Mouse (Mus musculus) megakaryocyte-erythroid progenitor cell, adult 5-6 weeks (primary cell): ENCODE results near the gene Abl2. TPM values are rescaled to one million over a fixed set of nuclear protein-coding genes. Genes with fewer than 3 reads are reported as not detected.
"Not testable (repeated sequence)": the region's sequence is repeated elsewhere in the genome, so short reads cannot be mapped to it uniquely, and the experiment has no call there.

Source experiments
- ATAC-seq: replicated peaks from 2 replicates; pipeline ENCODE4 v1.8.0; 2016; ENCODE audit warnings: mild to moderate bottlenecking, inconsistent platforms; ENCODE audit not compliant: severe bottlenecking, poor library complexity, low FRiP score, low TSS enrichment
- total RNA-seq, 2 experiments: library from RNA; stranded (forward) in 1 of 2; stranded (reverse) in 1 of 2; fragments of 200-1000, 215-1000 nt in 1 of 2; fragments of >200 nt in 1 of 2; fragmentation: Nextera tagmentation in 1 of 2; gene quantifications; 2 replicates each; pipeline ENCODE4 v1.2.3; 2014 to 2017

Gene Abl2
- total RNA-seq, 2 experiments from 2014 or later: 14.2 to 15.2 TPM

DNA sequence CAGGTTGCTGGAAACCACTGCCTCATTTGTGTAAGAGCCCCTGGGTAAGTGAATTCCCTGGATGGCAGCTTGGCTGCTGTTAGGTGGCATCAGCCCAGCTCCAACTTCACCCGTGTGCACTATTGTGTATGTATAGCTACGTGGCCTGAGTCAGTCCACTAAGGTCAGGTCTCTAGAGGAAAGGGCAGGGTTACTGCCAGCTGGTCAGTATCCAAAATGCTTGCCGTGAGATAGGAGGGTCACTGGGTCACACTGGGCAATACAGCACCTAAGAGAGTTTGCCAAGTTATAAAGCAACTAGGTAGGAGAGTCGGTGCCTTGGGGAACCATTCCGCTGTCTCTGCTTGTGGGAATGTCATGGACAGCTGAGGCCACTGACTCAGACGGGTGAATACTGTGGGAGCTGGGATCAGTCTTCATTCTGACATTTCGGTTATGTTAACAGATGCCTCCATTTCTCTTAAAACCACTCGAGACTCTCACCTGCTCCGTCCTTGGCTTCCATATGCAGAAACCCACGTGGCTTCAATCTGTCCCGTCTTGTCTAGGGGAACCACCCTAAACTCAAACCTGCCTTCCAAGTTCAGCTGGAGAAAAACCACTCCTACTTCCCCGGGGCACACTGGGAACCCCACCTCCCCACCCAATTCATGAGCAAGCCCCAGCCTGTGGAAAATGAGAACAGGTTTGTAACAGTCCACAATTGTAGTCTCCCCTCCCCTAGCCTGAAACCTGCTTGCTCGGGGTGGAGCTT is 101.5 kb downstream of the Abl2 start:
- ATAC-seq: peak; percentile 58

DNA sequence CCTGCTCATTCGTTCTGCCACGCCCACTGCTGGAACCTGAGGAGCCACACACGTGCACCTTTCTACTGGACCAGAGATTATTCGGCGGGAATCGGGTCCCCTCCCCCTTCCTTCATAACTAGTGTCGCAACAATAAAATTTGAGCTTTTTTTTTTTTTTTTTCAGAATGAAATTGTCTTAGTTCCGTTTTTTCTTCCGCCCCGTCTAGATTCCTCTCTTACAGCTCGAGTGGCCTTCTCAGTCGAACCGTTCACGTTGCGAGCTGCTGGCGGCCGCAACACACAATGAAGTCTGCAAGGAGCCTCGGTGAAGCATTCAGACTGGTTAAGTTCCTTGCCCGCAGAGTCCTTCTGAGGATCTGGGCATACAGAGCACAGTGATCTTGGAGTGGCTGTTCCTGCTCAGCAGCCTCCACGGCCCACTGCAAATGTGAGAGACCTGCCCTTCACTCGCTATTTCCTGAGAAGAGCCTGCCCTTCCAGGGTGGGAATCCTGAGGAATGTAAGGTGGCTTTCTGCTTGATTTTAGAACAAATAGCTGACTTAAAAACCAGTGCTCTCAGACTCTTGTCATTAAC is 102.2 kb downstream of the Abl2 start:
- ATAC-seq: not testable (repeated sequence)

DNA sequence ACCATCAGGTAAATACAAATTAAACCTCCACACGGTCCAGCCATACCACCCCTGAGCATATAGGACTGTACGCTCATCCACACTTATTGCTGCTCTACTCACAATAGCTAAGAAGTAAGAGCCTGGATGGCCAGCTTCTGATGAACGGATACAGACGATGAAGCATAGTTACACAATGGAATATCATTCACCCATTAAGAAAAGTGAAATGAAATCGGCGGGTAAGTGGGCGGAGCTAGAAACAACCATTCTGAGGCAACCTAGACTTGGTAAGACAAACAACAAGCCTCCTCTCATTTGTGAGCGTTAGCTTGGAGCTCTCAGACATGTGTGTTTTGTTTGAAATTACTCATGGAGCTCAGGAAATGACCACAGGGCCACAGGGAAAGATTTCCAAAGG is 107.2 kb downstream of the Abl2 start:
- ATAC-seq: no peak

DNA sequence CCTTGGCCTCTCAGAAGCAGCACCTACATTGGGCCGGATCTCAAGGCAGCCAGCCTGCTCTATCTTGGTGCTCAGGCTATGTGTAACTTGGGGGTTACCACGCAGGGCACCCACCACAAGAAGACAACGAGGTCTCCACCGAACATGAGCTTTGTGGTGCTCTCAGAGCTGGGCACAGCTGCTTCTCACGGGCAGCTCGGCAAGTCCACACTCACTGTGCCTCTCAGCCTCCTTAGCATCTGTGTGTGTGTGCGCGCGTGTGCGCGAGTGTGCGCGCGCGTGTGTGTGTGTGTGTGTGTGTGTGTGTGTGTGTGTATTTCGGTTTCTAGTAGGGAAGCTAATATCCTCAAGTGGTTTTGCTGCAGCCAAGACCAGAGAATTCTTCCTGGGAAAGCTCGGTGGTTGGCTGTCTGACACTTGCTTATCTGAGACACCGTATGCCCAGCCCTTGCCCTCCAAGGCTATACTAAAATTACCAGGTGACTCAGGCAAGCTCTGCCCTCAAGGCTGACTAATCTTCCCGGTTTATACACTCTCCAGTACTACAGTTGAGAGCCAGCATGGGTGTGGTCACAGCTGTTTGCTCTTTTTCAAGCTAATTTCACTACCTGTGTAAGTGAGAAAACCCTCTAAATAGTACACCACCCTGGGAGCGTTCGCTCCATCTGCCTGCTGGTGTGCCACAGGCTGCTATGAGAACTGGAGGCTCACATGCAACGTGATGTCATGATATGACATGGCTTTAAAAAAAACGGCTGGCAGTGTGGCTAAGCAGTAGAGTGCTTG is 108.7 kb downstream of the Abl2 start:
- ATAC-seq: peak; percentile 93

DNA sequence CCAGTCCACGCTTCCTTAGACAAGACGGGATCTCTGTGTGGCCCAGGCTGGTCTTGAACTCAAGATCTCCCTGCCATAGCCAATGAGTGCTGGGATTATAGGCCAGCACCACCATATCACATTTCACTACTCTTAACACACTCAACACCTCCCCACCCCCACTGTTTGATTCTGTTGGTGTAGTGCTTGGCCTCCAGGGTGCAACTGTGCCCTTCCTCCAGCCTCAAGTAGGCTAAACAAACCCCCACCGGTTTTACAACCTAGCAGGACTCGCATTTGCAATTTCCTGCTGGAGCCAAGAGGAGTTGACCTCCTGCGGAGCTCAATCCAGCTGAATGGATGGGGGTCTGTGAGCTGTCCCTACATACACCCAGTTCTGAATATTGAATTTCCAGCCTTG is 110.0 kb downstream of the Abl2 start:
- no peak for ATAC-seq

DNA sequence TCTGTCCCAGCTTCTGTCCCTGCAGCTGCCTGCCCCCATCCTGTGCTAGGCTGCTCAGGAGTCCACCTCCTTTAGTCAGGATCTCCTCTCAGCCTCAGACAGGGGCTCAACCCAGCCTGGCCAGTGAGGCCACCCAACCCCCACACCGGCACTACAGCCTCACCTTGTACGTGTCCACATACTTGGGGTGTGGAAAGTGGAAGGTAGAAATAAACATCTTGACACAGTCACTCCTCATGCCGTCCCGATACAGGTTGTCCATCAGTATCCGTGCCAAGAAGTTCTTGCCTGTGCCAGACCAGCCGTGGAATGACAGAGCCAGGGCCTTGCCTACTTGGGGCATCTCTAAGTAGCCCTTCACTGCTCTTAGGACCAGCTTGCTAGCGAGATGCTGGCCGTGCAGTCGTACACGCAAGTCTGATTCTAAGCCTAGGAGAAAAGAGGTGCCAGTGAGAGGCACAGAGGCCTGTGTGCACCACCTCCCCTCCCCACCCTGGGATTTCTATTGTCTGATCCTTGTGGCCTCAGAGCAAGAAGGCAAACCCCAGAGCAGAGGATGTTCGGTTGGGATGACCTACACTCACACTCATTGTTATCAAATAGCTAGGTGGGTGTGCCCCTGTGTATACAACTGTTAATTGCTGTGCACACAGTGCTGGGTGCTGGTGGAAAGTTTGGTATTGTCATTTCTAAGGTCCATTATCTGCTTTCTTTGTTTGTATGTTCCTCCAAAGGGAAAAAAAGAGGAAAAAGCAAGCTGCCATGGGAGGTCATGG is 110.8 kb downstream of the Abl2 start:
- ATAC-seq: no peak

DNA sequence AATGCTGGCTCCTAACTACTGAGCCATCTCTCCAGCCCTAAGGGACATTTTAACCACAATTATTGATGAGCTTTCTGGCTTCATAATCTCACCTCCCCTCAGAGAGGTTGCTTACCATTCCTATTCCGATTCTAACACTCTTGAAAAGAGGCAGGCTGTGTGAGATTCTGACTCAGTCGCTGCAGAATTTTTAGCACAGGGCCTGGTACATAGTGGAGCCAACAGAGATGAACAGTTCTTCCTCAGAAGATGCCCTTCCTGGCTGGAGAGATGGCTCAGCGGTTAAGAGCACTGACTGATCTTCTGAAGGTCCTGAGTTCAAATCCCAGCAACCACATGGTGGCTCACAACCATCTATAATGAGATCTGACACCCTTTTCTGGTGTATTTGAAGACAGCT is 113.3 kb downstream of the Abl2 start:
- no peak for ATAC-seq

DNA sequence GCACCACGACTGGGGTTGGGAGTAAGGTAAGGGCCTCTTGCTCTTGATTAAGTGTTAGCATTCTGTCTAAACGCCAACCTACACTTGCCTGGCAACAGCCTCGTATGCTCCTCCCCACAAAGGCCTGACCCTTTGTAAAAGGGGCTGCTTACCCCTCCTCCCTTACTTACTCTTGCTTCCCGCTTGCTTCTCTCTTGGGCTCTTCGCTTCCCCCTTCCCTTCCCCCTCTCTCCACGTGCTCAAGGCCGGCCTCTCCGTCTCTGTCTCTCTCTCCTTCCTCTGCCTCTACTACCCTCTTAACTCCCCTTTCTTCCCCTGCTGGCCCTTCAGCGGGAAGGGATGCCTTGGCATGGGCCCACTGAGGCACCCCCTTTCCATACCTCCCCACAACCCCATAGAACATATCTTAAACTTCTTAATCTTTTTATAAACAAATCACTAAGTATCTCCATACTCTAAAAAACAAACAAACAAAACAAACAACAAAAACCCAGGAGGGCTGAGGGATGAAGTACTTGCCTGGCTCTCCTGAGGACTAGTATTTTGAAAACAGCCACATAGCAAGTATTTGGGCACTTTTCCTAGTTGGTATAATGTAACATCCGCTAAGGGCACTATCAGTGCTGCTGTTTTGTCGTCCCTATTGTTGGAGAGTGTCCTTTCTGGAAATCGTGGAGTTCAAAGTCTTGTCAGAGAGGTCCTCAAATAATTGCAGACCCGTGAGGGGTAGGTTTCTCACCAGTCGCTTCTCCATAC is 114.3 kb downstream of the Abl2 start:
- ATAC-seq: no peak

DNA sequence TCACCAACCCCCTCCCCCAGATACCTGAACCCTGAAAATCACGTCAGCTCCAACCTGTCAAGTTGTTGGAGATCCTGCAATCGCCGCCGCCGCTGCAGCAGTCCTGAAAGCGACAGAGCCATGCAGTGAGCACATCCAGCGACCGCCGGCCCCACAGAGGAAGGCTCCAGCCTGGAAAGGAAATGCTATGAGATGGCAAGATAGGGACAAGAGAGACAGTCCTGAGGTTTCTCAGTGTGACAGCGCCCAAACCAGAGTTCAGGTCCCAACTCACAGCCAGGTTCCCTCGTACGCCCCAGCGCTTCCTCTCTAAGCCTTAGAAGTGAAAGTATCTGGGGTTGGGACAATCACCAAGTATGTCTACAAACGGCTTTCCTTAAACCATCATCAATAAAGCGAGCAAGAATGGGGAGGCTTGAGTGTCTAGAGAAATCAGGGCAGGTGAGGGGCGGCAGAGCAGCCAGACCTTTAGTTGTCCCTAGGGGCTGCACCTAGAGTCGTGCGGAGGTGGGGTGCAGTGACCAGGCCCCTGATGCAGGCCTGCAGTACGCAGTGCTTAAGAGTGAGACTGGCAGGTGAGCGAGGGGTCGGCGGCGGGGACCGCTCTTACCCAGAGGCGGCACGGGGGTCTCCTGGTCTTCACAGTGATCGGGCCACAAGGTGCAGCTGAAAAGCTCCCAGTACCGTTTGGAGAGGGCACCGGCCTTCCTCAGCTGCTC is 115.0 kb downstream of the Abl2 start:
- peak; percentile 37 for ATAC-seq

DNA sequence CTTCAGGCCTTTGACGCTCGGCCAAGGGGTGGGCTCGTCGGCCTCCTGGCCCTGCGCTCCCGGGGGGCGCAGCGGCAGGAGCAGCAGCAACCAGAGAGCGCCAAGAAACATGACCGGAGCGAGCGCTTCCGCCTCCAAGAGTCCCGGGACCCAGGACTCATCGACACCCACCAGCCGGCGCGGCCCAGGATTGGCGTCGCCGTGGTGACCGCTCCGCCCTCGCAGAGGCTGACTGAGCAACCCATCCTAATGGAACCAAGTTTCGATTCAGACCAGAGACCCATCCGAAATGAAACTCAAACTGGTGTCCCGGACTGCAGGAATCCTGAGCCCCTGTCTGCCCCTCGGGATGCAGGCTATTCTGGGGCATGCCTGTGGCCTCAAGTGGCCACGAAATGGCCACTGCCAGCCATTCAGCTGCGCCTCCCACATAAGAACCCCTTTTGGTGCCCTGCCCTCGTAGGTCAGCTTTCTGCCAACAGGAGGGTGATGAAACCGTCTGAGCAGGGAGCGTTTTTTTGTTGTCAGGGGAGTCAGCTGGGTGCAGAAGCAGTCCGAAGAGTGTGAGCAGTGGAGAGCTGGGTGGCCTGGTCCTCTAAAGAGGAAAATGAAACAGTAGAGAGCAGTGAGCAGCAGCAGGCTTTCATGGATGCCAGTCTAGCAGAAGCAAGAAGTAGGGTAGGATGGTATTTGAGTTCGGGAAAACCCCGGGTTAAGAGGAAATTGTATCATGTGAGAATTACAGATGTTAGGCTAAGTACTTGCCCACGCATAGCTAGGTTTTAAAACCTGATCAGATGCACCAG is 115.8 kb downstream of the Abl2 start, which contains the start of gene Tor3a:
Gene Tor3a (minus strand): TSS at position 162 of the 806 bp plus-strand sequence.
- ATAC-seq: peak; percentile 85

DNA sequence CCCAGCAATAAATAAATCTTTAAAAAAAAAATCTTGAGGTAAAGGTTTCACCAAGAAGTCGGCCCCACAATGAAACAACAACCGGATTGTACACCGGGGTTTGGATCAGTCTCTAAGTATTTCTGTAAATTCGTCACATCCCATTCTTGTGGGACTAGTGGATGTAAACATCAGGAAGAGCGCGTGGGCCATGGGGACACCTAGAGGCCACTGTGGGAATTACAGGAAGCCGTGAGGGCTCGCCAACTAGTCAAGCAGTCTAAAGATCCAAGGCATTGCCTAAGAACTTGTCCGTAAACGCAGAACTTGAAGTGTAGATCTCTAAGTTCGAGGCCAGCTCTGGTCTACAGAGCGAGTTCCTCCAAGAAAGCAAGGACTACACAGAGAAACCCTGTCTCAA is 117.6 kb downstream of the Abl2 start:
- peak; percentile 66 for ATAC-seq

DNA sequence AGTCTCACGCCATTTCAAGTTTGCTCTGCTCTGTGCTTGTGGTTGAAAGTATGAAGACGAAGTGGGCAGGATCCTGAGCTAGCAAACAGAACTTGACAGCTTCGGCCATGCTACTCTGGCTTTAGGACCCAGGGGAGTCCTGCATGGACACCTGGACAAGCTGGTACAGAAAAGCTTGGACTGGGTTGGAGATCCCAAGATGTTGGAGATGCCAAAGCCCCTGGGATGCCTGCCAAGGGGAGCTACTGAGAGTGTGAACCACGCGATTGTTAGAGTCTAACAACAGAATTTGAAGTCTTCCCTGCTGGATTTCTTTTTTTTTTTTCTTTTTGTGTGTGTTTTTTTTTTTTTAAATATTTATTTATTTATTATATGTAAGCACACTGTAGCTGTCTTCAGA is 118.0 kb downstream of the Abl2 start:
- no peak for ATAC-seq

DNA sequence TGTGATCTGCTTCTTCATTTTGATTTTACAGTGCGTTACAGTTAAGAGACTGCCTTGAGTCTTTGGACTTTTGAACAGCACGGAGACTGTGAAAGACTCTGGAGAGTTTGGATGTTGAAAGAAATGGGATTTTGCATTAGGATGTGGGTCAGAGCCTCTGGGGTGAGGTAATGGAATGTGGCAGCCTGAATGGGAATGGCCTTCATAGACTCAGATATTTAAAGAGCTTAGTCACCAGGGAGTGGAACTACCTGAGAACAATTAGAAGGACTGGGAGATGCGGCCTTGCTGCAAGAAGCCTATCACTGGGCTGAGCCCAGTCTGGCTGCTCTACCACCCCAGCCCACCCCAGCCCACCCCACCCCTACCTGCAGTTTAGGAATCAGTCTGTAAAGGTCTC is 118.6 kb downstream of the Abl2 start:
- no peak for ATAC-seq

DNA sequence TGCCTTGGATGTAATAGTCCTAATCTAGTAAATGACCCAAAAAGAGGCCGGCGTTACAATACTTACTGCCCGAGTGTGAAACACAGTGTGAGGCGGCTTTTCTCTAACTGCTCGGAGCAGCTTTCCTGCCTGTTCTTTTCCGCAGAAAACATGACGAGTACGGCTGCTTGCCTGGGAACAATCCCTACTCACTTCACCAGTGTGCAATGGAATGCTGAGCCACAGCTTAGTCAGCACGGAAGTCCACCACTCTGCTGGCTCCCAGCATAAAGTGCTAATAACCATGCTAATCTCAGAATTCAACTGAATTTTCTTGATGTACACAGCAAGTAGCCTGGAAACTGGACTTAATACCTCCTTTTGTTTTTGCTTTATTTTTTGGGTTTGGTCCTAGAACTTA is 121.0 kb downstream of the Abl2 start:
- no peak for ATAC-seq

DNA sequence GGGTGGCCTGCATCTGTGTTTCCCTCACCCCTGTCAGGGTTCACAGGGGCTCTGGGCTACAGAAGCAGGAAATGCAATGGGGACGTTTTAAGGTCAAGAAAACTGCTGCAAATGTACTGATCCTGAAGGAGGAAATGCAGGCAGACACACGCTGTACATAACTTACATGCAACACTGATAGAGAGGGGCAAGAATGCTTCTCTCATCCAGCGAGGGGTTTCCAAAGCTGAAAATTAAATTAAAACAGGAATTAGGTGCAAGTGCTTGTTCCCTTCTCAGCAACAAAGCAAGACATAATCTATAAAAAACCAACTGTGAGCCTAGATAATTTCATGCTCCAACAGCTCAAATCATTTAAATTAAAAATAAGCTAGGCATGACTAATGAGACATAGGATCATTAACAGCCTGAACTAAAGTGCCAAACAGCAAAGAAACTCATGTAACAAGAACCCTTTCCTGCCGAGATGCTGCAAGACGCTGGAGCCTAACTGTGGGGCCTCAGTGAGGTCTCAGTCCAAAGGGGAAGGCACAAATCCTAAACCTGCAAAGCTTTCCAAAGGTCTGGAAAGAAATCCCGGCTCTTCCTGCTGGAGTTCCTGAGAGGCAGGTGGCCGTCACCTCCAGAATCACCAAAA is 127.6 kb downstream of the Abl2 start:
- no peak for ATAC-seq
